Mouse (Mus musculus) heart, embryonic 13.5 days (tissue): ENCODE results near the gene Dld. TPM values are rescaled to one million over a fixed set of nuclear protein-coding genes. Genes with fewer than 3 reads are reported as not detected.

ENCODE experiments used
- ATAC-seq: fragments of 200-750 bp; cut with Nextera tagmentation; 2 replicates; pipeline ENCODE4 v1.8.0; 2017; ENCODE audit warnings: moderate TSS enrichment; ENCODE audit not compliant: insufficient number of reproducible peaks, low FRiP score, low TSS enrichment; ENCODE audit errors: extremely low read depth
- H3K27ac ChIP-seq: fragments of 300-500 bp; sonication (generic); replicated peaks from 2 replicates; pipeline ENCODE4 v1.5.1; 2015; ENCODE audit warnings: moderate library complexity, mild to moderate bottlenecking, inconsistent platforms
- H3K27me3 ChIP-seq: fragments of 300-500 bp; sonication (generic); replicated peaks from 2 replicates; pipeline ENCODE4 v1.6.1; 2015; ENCODE audit warnings: mild to moderate bottlenecking, inconsistent platforms
- H3K36me3 ChIP-seq: fragments of 300-500 bp; sonication (generic); 2 replicates; pipeline ENCODE4 v1.6.1; 2015; ENCODE audit warnings: mild to moderate bottlenecking, inconsistent platforms
- H3K4me1 ChIP-seq: fragments of 300-500 bp; sonication (generic); 2 replicates; pipeline ENCODE4 v1.6.1; 2015; ENCODE audit warnings: inconsistent platforms
- H3K4me2 ChIP-seq: fragments of 300-500 bp; sonication (generic); 2 replicates; pipeline ENCODE4 v1.6.1; 2015; ENCODE audit warnings: inconsistent platforms, mild to moderate bottlenecking, moderate library complexity
- H3K4me3 ChIP-seq: fragments of 300-500 bp; sonication (generic); 2 replicates; pipeline ENCODE4 v1.5.1; 2015; ENCODE audit warnings: moderate library complexity, mild to moderate bottlenecking, inconsistent platforms
- H3K9ac ChIP-seq: fragments of 300-500 bp; sonication (generic); 2 replicates; pipeline ENCODE4 v1.6.1; 2015; ENCODE audit warnings: inconsistent platforms, mild to moderate bottlenecking, moderate library complexity
- H3K9me3 ChIP-seq: fragments of 300-500 bp; sonication (generic); 2 replicates; pipeline ENCODE4 v1.6.1; 2016; ENCODE audit warnings: inconsistent platforms
- WGBS: fragments of 180-500 bp; shearing (Covaris S2); methylation state at CpG from one replicate; pipeline ENCODE4 v1.1.7; 2015; ENCODE audit warnings: mixed read lengths; 5-methylcytosine and 5-hydroxymethylcytosine counted together
- polyA plus RNA-seq: library from polyadenylated mRNA; unstranded; fragments of >200 nt; fragmentation: Nextera tagmentation; extraction: Ambion mirVana; gene quantifications from 2 replicates; pipeline ENCODE4 v1.2.1, GENCODE M21; 2015

Dld gene
- polyA plus RNA-seq, 1 experiment from 2014 or later, result 179 TPM

DNA sequence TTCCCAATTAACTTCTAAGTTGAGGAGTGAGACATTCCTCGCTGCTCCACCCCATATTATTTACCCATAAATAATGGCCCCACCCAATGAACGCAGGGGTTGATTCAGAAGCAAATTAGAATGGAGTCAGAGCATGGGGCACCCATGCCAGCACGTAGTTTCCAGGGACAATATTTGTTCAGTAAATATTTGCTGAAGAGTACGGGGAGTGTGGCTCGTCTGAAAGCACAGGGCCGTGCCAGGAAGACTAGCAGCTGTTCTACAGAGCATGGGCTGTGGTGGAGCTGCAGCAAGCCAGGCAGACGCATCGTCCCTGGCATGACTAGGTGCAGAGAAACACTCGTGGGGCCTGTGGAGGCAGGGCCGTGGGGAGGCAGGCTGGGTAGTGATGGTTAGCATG is 56.7 kb downstream of the Dld start:
- 51% methylated on average over 10 of the region's 10 CpGs for WGBS
- Histone ChIP-seq H3K27ac (peak overlapping the region; percentile 90), H3K4me1 (peaks cover 69% of the 10 kb centered on the region), H3K9me3 (peaks cover under 1% of the 10 kb centered on the region; the same call in 1 of the 2 replicates), H3K9ac (peak overlapping the region; percentile 55), H3K4me3 (no peak overlapping the region), H3K27me3 (no peaks in the 10 kb centered on the region), H3K4me2 (no peak overlapping the region), H3K36me3 (peaks cover 85% of the 10 kb centered on the region)
- no peak for ATAC-seq

DNA sequence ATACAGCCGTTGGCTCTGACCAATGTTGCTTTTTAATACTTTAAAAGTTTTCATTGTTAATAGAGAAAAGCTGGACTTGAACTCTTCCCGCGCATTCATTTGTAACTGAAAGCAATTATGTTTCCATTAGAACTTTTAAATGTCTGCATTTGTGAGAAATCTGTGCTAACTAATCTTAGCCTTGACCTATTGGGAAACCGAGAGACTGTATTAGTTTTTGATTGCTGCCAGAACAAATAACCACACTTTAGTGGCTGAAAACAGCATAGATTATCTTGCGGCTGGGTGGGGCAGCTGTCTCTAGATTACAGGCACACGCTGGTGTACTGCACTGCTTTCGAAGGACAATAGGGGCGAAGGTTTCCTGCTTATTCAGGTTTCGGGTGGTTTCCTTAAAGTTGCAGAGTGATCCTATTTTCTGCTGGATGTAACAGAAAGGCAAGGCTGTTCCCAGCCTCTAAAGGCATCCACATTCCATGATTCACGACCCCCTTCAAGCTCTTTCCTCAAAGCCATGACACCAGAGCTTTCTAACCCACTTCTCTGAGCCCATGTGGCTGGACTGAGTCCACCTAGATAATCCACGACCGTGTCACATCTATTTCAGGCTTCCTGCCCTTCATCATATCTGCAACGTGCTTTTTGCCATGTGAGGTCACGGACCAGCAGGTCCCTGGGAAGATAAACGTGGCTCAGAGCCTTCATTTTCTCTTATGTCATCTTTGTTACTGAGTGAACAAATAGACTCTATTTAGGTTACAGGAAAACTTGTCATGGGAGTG is 57.7 kb downstream of the Dld start:
- no peak for ATAC-seq
- H3K36me3 ChIP-seq, result peaks cover 85% of the 10 kb centered on the region
- 26% methylated on average over 15 of the region's 15 CpGs for WGBS
- H3K4me3 ChIP-seq, result no peak overlapping the region
- H3K27me3 ChIP-seq, result no peaks in the 10 kb centered on the region
- H3K4me1 ChIP-seq, result peaks cover 60% of the 10 kb centered on the region
- H3K27ac ChIP-seq, result peak overlapping the region; percentile 90
- H3K9ac ChIP-seq, result 0 out of 2 replicates have a peak overlapping the region, but pooled peaks have one; percentile 5
- peak overlapping the region; percentile 18 for H3K4me2 ChIP-seq
- H3K9me3 ChIP-seq, result peaks cover 4% of the 10 kb centered on the region; the same call in 1 of the 2 replicates

DNA sequence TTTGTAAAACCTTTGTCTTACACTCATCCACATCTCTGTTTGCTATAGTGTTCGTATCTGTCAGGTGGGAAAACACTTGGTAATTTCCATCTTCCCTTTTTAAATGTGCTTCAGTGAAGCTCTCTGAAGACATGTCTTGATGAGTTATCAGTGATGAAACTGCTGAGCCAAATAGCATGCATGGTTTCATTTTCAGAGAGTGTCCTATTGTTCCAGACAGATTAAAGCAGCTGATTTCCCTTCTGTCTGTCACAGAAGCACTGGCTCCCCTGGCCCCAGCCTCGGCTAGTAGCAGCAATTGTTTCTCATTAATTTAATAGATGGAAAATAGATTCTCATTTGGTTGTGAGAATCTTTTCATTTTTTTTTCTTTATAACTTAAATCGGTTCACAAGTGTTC is 60.3 kb downstream of the Dld start:
- 73% methylated on average over 3 of the region's 3 CpGs for WGBS
- no peak for ATAC-seq
- peaks cover 85% of the 10 kb centered on the region for H3K36me3 ChIP-seq
- H3K4me2 ChIP-seq, result no peak overlapping the region
- H3K4me1 ChIP-seq, result peaks cover 45% of the 10 kb centered on the region
- H3K27me3 ChIP-seq, result no peaks in the 10 kb centered on the region
- H3K9ac ChIP-seq, result no peak overlapping the region
- peaks cover 4% of the 10 kb centered on the region; the same call in 1 of the 2 replicates for H3K9me3 ChIP-seq
- no peak overlapping the region for H3K27ac ChIP-seq
- no peak overlapping the region for H3K4me3 ChIP-seq

DNA sequence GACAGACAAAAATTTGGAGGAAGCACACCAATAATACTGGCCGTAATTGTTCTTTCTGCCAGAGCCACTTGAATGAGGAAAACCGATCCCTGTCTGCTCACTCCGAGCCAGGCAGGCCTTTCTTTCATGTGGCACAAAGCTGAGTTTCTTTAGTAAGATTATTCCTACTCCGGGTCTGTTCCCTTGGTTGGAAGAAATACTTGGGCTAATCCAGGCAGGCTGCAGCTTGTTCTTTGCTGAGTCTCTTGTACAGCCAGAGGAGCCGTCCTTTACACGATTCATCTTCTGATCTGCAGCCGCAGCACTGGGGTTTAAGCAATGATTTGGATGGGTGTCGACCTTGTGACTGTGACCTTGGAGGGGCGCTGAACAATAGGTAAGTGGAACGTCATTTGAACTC is 62.2 kb downstream of the Dld start:
- Histone ChIP-seq H3K27ac (no peak overlapping the region), H3K27me3 (no peaks in the 10 kb centered on the region), H3K4me3 (no peak overlapping the region), H3K4me1 (peaks cover 27% of the 10 kb centered on the region), H3K9ac (no peak overlapping the region), H3K9me3 (peaks cover 4% of the 10 kb centered on the region; the same call in 1 of the 2 replicates), H3K36me3 (peaks cover 87% of the 10 kb centered on the region), H3K4me2 (no peak overlapping the region)
- 90% methylated on average over 10 of the region's 10 CpGs for WGBS
- no peak for ATAC-seq

DNA sequence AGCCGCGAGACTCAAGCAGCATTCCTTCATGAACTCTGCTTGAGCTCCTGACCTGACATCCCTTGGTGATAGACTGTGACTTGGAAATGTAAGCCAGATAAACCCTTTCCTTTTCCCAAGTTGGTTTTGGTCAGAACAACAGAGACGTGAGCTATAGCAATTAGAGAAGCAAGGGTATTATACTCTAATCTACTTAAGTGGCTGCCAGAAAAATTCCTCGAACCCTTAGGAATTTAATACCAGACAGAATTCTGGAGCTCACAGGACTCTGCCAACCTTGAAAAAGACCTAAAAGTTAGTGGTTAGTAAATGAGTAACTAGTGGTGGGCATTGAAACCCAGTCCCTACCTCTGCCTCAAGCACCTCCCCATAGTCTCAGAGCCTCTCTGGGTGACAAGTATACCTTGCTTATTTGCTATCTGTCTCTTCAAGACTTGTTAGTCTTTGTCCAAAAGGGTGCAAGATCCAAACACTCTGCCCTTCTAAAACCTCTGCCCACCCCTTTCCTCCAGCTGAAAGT is 67.6 kb downstream of the Dld start:
- no peak overlapping the region for H3K9ac ChIP-seq
- H3K4me3 ChIP-seq, result no peak overlapping the region
- H3K36me3 ChIP-seq, result peaks cover 99% of the 10 kb centered on the region
- no peak for ATAC-seq
- no peak overlapping the region for H3K4me2 ChIP-seq
- H3K4me1 ChIP-seq, result peaks cover 36% of the 10 kb centered on the region
- H3K9me3 ChIP-seq, result no peaks in the 10 kb centered on the region
- H3K27ac ChIP-seq, result no peak overlapping the region
- no peaks in the 10 kb centered on the region for H3K27me3 ChIP-seq
- 59% methylated on average over 4 of the region's 4 CpGs for WGBS

DNA sequence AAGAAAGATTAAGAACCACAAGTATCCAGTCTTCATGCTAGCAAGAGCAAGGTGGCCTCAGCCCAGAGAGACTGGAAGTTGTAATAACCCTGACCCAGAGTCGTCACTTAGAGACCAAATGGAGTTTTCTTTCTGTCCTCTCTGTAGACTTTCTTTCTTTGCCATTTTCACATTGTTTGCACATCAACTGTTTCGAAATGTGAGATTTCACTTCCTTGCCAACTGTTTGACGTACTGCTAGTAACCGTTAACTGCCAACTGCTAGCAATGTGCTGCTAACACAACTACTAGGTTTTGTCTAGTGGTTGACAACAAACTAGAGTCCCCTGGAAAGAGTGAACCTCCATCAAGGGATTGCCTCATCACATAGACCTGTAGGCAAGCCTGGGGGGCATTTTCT is 68.1 kb downstream of the Dld start:
- Histone ChIP-seq H3K4me3 (no peak overlapping the region), H3K9ac (no peak overlapping the region), H3K4me1 (peaks cover 42% of the 10 kb centered on the region), H3K36me3 (peaks cover 99% of the 10 kb centered on the region), H3K4me2 (no peak overlapping the region), H3K27me3 (no peaks in the 10 kb centered on the region), H3K27ac (no peak overlapping the region), H3K9me3 (no peaks in the 10 kb centered on the region)
- ATAC-seq, result no peak
- 92% methylated on average over 4 of the region's 4 CpGs for WGBS

DNA sequence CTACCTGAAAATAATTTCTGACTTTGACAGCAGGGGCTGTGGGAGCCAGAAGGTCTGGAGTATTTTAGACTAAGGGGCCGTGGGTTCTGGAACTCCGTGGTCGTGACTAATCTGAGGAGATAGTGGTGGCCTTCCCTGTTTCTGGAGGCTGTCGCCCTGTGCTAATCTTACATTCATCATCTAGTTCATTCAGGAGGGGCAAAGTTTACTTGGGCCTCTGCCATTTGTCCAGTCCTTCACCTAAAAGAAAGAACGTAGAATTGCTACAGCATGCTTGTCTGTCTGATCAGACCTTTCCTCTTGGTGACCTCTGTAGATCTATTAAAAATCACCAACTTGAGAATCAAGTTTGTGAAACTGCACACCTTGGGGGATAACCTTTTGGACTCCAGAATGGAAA is 69.0 kb downstream of the Dld start:
- Histone ChIP-seq H3K27me3 (no peaks in the 10 kb centered on the region), H3K4me1 (peaks cover 51% of the 10 kb centered on the region), H3K36me3 (peaks cover 99% of the 10 kb centered on the region), H3K4me3 (no peak overlapping the region), H3K4me2 (no peak overlapping the region), H3K9me3 (no peaks in the 10 kb centered on the region), H3K27ac (no peak overlapping the region), H3K9ac (no peak overlapping the region)
- WGBS, result 40% methylated on average over 5 of the region's 5 CpGs
- no peak for ATAC-seq

Other genes with a start within 250 kb of the Dld start
- not detected in 2 replicates for gene Gm6993, start 110.7 kb downstream of the Dld start, polyA plus RNA-seq
- 90.6 and 91.3 TPM in 2 replicates for gene Lamb1, start 86.2 kb downstream of the Dld start, polyA plus RNA-seq
- gene Slc26a3, start 39.4 kb upstream of the Dld start, polyA plus RNA-seq, result not detected in 2 replicates
- gene Cbll1, start 148.2 kb upstream of the Dld start, polyA plus RNA-seq, result 8.4 and 9.3 TPM in 2 replicates
- gene Slc26a4, start 208.5 kb upstream of the Dld start, polyA plus RNA-seq, result 0.16 and 0.43 TPM in 2 replicates